Mouse (Mus musculus): Measurements from ENCODE around the gene Prrxl1.

DNA sequence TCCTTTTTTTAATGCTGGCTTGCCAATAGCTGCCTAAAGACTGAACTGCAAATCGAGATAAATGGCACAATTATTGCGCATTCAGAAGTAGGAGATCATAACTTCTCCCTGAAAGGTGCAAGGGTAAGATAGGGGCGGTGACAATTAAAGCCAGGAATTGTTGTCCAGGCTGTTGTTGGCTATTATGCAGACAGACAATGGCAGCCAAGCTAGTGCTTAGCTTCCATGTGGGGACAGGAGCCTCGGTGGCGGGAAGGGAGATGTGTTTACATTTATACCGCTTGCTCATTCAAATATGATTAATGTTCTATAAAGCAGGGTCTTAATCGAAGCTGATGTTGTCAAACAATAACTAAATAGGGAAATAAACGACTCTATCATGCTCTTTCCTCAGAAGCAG lies 7.1 kb downstream of the Prrxl1 start:
- TF ChIP-seq POLR2A (IDR thresholded peaks at IDR 0.05; ENCODE audit: control insufficient read depth, extremely low read depth, insufficient read depth, low read length, poor library complexity): no peak
- TF ChIP-seq CTCF (IDR thresholded peaks at IDR 0.05; ENCODE audit: borderline replicate concordance, control insufficient read depth, extremely low read depth, insufficient read depth, low read length, poor library complexity): no peak

Measured in thymus, adult 2 months (tissue).